Mouse (Mus musculus): ENCODE measurements around the gene Dtx2. TPM values are rescaled to one million over a fixed set of nuclear protein-coding genes. Genes with fewer than 3 reads are reported as not detected.
"Not testable (repeated sequence)": the region's sequence is repeated elsewhere in the genome, so short reads cannot be mapped to it uniquely, and the experiment has no call there.

Dtx2 gene
- polyA plus RNA-seq, 1 experiment from 2014 or later, result 22.9 TPM

- Histone ChIP-seq H3K9me3 (no peaks in the 10 kb centered on the region), H3K27ac (peak overlapping the region; percentile 90), H3K4me3 (replicated peaks) (no peak overlapping the region), H3K36me3 (no peaks in the 10 kb centered on the region), H3K4me1 (peaks cover 13% of the 10 kb centered on the region), H3K27me3 (replicated peaks) (no peaks in the 10 kb centered on the region), H3K4me2 (peak overlapping the region; percentile 31; the same call in 1 of the 2 replicates), H3K9ac (no peak overlapping the region)
- ATAC-seq (ENCODE audit: insufficient read depth, low FRiP score, low read depth), result peak; percentile 75; the same call in 1 of the 2 replicates
- WGBS, result 8% methylated on average over 10 of the region's 10 CpGs
Observed at GRCm38 (mm10) chr5:136051231-136052085, 56.9 kb downstream of the Dtx2 start.

GRCm38 (mm10) chr5:136052861-136053655 is 58.5 kb downstream of the Dtx2 start:
- Histone ChIP-seq H3K27me3 (replicated peaks) (no peaks in the 10 kb centered on the region), H3K36me3 (no peaks in the 10 kb centered on the region), H3K4me2 (no peak overlapping the region), H3K4me1 (peaks cover 18% of the 10 kb centered on the region), H3K9ac (no peak overlapping the region), H3K9me3 (no peaks in the 10 kb centered on the region), H3K27ac (peak overlapping the region; percentile 54), H3K4me3 (replicated peaks) (no peak overlapping the region)
- 80% methylated on average over 8 of the region's 8 CpGs for WGBS
- ATAC-seq (ENCODE audit: insufficient read depth, low FRiP score, low read depth), result no peak

- H3K27me3 ChIP-seq (replicated peaks), result no peaks in the 10 kb centered on the region
- no peak within 1 kb of the TSS for H3K4me2 ChIP-seq
- ATAC-seq (ENCODE audit: insufficient read depth, low FRiP score, low read depth), result no peak
- peaks cover 18% of the 10 kb centered on the region for H3K4me1 ChIP-seq
- 80% methylated on average over 11 of the region's 11 CpGs for WGBS
- no peak within 1 kb of the TSS for H3K9ac ChIP-seq
- H3K4me3 ChIP-seq (replicated peaks), result no peak within 1 kb of the TSS
- H3K36me3 ChIP-seq, result no peaks in the 10 kb centered on the region
- no peaks in the 10 kb centered on the region for H3K9me3 ChIP-seq
- H3K27ac ChIP-seq, result peak within 1 kb of the TSS; percentile 54
Observed at GRCm38 (mm10) chr5:136054301-136055077, 59.9 kb downstream of the Dtx2 start, which contains the start of gene Upk3bl. TSS of gene Upk3bl (plus strand) at chr5:136054492.

GRCm38 (mm10) chr5:136056062-136056461 is 61.5 kb downstream of the Dtx2 start:
- no peaks in the 10 kb centered on the region for H3K9me3 ChIP-seq
- no peaks in the 10 kb centered on the region for H3K36me3 ChIP-seq
- 50% methylated on average over 4 of the region's 4 CpGs for WGBS
- no peak overlapping the region for H3K4me3 ChIP-seq (replicated peaks)
- H3K4me2 ChIP-seq, result no peak overlapping the region
- no peak overlapping the region for H3K27ac ChIP-seq
- H3K27me3 ChIP-seq (replicated peaks), result no peaks in the 10 kb centered on the region
- no peak overlapping the region for H3K9ac ChIP-seq
- no peak for ATAC-seq (ENCODE audit: insufficient read depth, low FRiP score, low read depth)
- H3K4me1 ChIP-seq, result peaks cover 18% of the 10 kb centered on the region

GRCm38 (mm10) chr5:136057085-136057484 is 62.5 kb downstream of the Dtx2 start:
- peaks cover 12% of the 10 kb centered on the region for H3K4me1 ChIP-seq
- H3K27ac ChIP-seq, result peak overlapping the region; percentile 44
- H3K4me2 ChIP-seq, result peak overlapping the region; percentile 19; the same call in 1 of the 2 replicates
- no peaks in the 10 kb centered on the region for H3K9me3 ChIP-seq
- H3K9ac ChIP-seq, result no peak overlapping the region
- no peaks in the 10 kb centered on the region for H3K27me3 ChIP-seq (replicated peaks)
- peak overlapping the region; percentile 21 for H3K4me3 ChIP-seq (replicated peaks)
- 12% methylated on average over 8 of the region's 8 CpGs for WGBS
- no peaks in the 10 kb centered on the region for H3K36me3 ChIP-seq
- peak; percentile 54; the same call in 1 of the 2 replicates for ATAC-seq (ENCODE audit: insufficient read depth, low FRiP score, low read depth)

GRCm38 (mm10) chr5:136061567-136061966 is 67.0 kb downstream of the Dtx2 start:
- Histone ChIP-seq H3K4me2 (no peak overlapping the region), H3K9ac (no peak overlapping the region), H3K27ac (no peak overlapping the region), H3K36me3 (no peaks in the 10 kb centered on the region), H3K9me3 (no peaks in the 10 kb centered on the region), H3K4me1 (peaks cover 9% of the 10 kb centered on the region; the same call in 1 of the 2 replicates), H3K27me3 (replicated peaks) (no peaks in the 10 kb centered on the region), H3K4me3 (replicated peaks) (no peak overlapping the region)
- no peak for ATAC-seq (ENCODE audit: insufficient read depth, low FRiP score, low read depth)
- 13% methylated on average over 12 of the region's 12 CpGs for WGBS

GRCm38 (mm10) chr5:136063920-136064319 is 69.3 kb downstream of the Dtx2 start:
- WGBS, result 87% methylated on average over 10 of the region's 10 CpGs
- H3K4me2 ChIP-seq, result no peak overlapping the region
- no peaks in the 10 kb centered on the region for H3K9me3 ChIP-seq

GRCm38 (mm10) chr5:136066404-136067148 is 72.0 kb downstream of the Dtx2 start:
- not testable (repeated sequence) for H3K36me3 ChIP-seq; H3K4me3 ChIP-seq (replicated peaks); H3K27me3 ChIP-seq (replicated peaks); H3K9ac ChIP-seq; H3K27ac ChIP-seq; H3K4me2 ChIP-seq; H3K4me1 ChIP-seq; H3K9me3 ChIP-seq
- peak; percentile 37; the same call in 1 of the 2 replicates for ATAC-seq (ENCODE audit: insufficient read depth, low FRiP score, low read depth)
- WGBS, result 64% methylated on average over 11 of the region's 11 CpGs

More at GRCm38 (mm10) chr5:136063920-136064319, 69.3 kb downstream of the Dtx2 start:
- Histone ChIP-seq H3K36me3 (no peaks in the 10 kb centered on the region), H3K27ac (no peak overlapping the region), H3K4me3 (replicated peaks) (no peak overlapping the region), H3K9ac (no peak overlapping the region), H3K4me1 (peaks cover 4% of the 10 kb centered on the region; the same call in 1 of the 2 replicates), H3K27me3 (replicated peaks) (no peaks in the 10 kb centered on the region)
- no peak for ATAC-seq (ENCODE audit: insufficient read depth, low FRiP score, low read depth)

GRCm38 (mm10) chr5:136069411-136069810 is 74.8 kb downstream of the Dtx2 start:
- Histone ChIP-seq H3K27me3 (replicated peaks) (no peaks in the 10 kb centered on the region), H3K4me1 (no peaks in the 10 kb centered on the region), H3K4me3 (replicated peaks) (no peak overlapping the region), H3K4me2 (no peak overlapping the region), H3K27ac (no peak overlapping the region), H3K36me3 (no peaks in the 10 kb centered on the region), H3K9me3 (no peaks in the 10 kb centered on the region), H3K9ac (no peak overlapping the region)
- 74% methylated on average over 2 of the region's 2 CpGs for WGBS
- no peak for ATAC-seq (ENCODE audit: insufficient read depth, low FRiP score, low read depth)

- Histone ChIP-seq H3K36me3 (no peaks in the 10 kb centered on the region), H3K27ac (no peak overlapping the region), H3K9me3 (no peaks in the 10 kb centered on the region), H3K27me3 (replicated peaks) (no peaks in the 10 kb centered on the region), H3K4me1 (peaks cover 6% of the 10 kb centered on the region; the same call in 1 of the 2 replicates), H3K4me3 (replicated peaks) (no peak overlapping the region), H3K9ac (no peak overlapping the region), H3K4me2 (no peak overlapping the region)
- no peak for ATAC-seq (ENCODE audit: insufficient read depth, low FRiP score, low read depth)
- WGBS, result 58% methylated on average over 6 of the region's 6 CpGs
Observed at GRCm38 (mm10) chr5:136073051-136073450, 78.5 kb downstream of the Dtx2 start.

GRCm38 (mm10) chr5:136073526-136073925 is 78.9 kb downstream of the Dtx2 start:
- H3K36me3 ChIP-seq, result no peaks in the 10 kb centered on the region
- no peaks in the 10 kb centered on the region for H3K9me3 ChIP-seq
- H3K27ac ChIP-seq, result no peak overlapping the region
- no peak overlapping the region for H3K9ac ChIP-seq
- no peak for ATAC-seq (ENCODE audit: insufficient read depth, low FRiP score, low read depth)
- H3K4me2 ChIP-seq, result no peak overlapping the region
- 66% methylated on average over 11 of the region's 11 CpGs for WGBS
- no peaks in the 10 kb centered on the region for H3K27me3 ChIP-seq (replicated peaks)
- H3K4me1 ChIP-seq, result peaks cover 6% of the 10 kb centered on the region; the same call in 1 of the 2 replicates
- no peak overlapping the region for H3K4me3 ChIP-seq (replicated peaks)

All from stomach, embryonic 15.5 days (tissue).